Mouse (Mus musculus): ENCODE data around the gene Slc5a3. TPM values are rescaled to one million over a fixed set of nuclear protein-coding genes. Genes with fewer than 3 reads are reported as not detected.

Gene Slc5a3
- polyA plus RNA-seq, 1 experiment = 5.5 TPM

DNA sequence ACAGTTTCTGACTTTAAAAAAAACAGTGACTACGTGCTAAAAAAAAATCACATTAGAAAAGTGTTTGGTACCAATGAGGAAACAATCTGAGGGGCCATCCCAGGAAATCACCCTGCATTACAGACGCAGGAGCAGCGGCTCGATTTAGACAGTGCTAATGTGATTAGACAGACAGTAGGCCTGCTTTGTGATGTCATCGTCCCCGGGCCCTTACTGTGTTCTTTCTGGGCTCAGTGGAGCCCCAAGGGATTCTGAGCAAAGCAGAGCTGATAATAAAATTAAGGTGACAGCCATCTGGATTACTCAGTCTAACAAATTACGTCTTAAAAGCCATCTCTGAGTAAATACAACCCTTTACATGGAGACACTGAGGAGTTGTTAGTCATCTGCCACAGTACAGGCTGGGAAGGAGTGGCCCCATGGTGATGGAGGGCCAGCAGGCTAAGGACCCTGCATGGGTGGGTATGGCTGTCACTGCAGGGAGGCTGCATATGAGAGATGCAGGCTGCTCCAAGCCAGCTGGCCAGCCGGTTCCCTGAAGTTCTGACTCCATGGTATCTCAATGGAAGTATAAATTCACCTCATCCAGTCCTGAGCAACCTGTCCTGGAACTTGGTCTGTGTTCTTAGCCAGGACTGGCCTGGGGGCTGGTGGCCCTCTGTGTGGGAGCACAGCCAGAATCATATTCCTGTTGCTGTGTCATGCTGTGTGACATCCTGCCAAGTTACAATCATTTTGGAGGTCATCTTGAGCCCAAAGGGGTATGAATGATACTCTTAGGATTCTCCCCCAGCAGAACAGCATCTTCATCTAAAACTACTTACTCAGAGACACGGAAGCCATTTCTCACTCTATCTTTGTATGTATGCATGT, 59.5 kb downstream of the Slc5a3 start:
- DNase-seq (ENCODE audit: extremely low spot score in 1 of 2, low spot score in 1 of 2) = no peak

- no peak for DNase-seq (ENCODE audit: extremely low spot score in 1 of 2, low spot score in 1 of 2)
These were observed 60.9 kb downstream of the Slc5a3 start for GRCm38 (mm10) chr16:92119013-92119515.

DNA sequence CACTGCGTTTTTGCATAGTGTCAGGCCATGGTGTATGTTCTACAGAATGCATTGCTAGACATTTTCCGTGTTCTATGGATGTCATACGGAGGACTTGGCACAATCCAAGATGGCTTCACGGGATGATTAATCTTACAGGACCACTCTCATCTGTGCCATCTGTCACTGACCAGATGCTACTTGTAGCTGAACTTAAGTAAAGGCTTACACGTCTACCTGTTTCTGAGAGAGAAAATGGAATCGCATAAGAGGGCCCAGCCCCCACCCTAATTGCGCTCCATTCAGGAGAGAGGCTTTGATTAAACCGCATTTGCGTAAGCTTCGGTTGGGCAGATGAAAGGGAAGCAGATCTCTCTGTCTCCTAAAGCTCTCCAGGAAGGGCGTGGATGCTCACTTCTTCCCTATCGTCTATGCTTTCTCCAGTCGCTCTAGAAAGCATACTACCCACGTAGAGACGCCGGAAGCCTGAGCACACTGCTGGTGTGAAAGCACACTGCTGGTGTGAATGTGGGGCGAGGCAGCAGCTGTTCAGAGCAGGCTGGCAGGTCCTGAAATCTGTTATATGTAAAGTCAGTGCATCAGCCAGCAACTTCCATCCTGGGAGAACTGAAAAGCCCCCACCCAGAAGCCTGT, 62.9 kb downstream of the Slc5a3 start:
- DNase-seq (ENCODE audit: extremely low spot score in 1 of 2, low spot score in 1 of 2) = peak in 1 of 2 experiments; percentile 59

- no peak for DNase-seq (ENCODE audit: extremely low spot score in 1 of 2, low spot score in 1 of 2)
These were observed 69.1 kb downstream of the Slc5a3 start for GRCm38 (mm10) chr16:92127226-92127625.

- no peak for DNase-seq (ENCODE audit: extremely low spot score in 1 of 2, low spot score in 1 of 2)
These were observed 69.5 kb downstream of the Slc5a3 start for GRCm38 (mm10) chr16:92127666-92128065.

DNA sequence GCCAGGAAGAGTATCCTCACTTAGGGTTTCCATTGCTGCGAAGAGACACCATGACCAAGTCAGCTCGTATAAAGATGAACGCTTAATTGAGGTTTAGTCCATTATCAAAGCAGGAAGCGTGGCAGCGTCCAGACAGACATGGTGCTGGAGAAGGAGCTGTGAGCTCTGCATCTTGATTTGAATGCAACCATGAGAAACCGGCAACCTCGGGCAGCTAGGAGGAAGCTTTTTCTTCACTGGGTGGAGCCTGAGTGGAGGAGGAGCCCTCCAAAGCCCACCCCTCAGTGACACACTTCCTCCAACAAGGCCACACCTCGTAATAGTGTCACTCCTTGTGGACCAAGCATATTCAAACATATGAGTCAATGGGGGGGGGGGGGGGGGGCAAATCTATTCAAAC, 71.7 kb downstream of the Slc5a3 start:
- no peak for DNase-seq (ENCODE audit: extremely low spot score in 1 of 2, low spot score in 1 of 2)

DNA sequence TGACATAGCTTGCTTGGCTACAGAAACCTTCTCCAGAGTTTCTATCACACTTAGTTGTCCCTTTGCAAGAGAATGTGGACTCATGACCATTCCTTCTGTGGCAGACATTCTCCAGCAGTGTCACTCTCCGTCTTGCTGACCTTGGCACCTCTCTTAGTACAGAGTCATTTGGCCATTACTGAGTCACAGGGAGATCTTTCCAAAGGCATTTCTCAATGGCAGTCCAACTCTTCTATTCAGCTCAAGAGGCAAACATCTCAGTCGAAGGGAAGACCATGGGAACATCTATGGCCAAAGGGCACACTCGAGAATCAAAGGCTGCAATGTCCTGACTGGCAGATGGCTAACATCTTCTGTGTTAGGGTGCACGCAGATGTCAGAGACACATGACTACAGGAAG, 74.4 kb downstream of the Slc5a3 start:
- no peak for DNase-seq (ENCODE audit: extremely low spot score in 1 of 2, low spot score in 1 of 2)

GRCm38 (mm10) chr16:92134148-92134764, 76.1 kb downstream of the Slc5a3 start:
- peak in 1 of 2 experiments; percentile 61 for DNase-seq (ENCODE audit: extremely low spot score in 1 of 2, low spot score in 1 of 2)

- no peak for DNase-seq (ENCODE audit: extremely low spot score in 1 of 2, low spot score in 1 of 2)
These were observed 78.2 kb downstream of the Slc5a3 start for GRCm38 (mm10) chr16:92136275-92136674.

Other genes starting within 250 kb of the Slc5a3 start
- gene Mrps6, start 52 bp upstream of the Slc5a3 start, polyA plus RNA-seq (2012; rRNA removed) = 64.8 and 64.9 TPM in 2 replicates
- 0.40 TPM in 2 replicates for gene Gm49711, start within 50 bp of the Slc5a3 start, polyA plus RNA-seq (2012; rRNA removed)
- gene Kcne2, start 234.1 kb downstream of the Slc5a3 start, polyA plus RNA-seq (2012; rRNA removed) = 0.17 and 0.26 TPM in 2 replicates
- gene Smim11, start 243.0 kb downstream of the Slc5a3 start, polyA plus RNA-seq (2012; rRNA removed) = 33.7 and 35.8 TPM in 2 replicates

Measured in frontal cortex, adult 2 months (tissue).